10 mouse cellular contexts compared by ENCODE assay signal in genomic region chr9:42788471-42788870, GRCm38 (mm10).
A peak's percentile ranks its signal among the peaks of the same experiment; 100 is the strongest.
DNase-seq lines count a peak whose midpoint lies in the region; ATAC-seq and TF ChIP-seq lines count a peak whose summit lies in the region.
"Had no signal": no experiment of that assay in that cellular context is flagged by ENCODE, and none has a peak within 500 bp of the region (broad histone marks: within the 10 kb centered on the region; RNA-seq: fewer than 3 reads in every experiment).

No protein-coding gene starts in this region.

- peak; percentile 40; the same call in 1 of the 2 replicates for TF ChIP-seq CTCF in testis, adult 2 months (IDR thresholded peaks at IDR 0.05; ENCODE audit: control insufficient read depth, insufficient read depth, insufficient replicate concordance, low read depth, low read length)

- no peak overlapping the region for H3K4me3 ChIP-seq in heart, embryonic 11.5 days (ENCODE audit: low read depth, low read length)
- H3K4me3 ChIP-seq in testis, adult 2 months (ENCODE audit: control insufficient read depth, low read depth, low read length) = no peak overlapping the region
- H3K4me3 ChIP-seq in intestine, embryonic 15.5 days (replicated peaks) = no peak overlapping the region
- H3K4me3 ChIP-seq: heart, embryonic 15.5 days; neural tube, embryonic 12.5 days had no signal

- no peak for ATAC-seq in heart, embryonic 11.5 days (replicated peaks; ENCODE audit: insufficient number of reproducible peaks, low FRiP score, low TSS enrichment)
- ATAC-seq in intestine, embryonic 15.5 days = 0 out of 2 replicates have a peak, but pooled peaks have one; percentile 57
- no peak for ATAC-seq in inflammation-experienced regulatory T-cells, adult 6 months

- H3K9ac ChIP-seq in heart, embryonic 11.5 days (ENCODE audit: low read depth, low read length) = no peak overlapping the region
- H3K9ac ChIP-seq in intestine, embryonic 15.5 days = no peak overlapping the region
- H3K9ac ChIP-seq: heart, embryonic 15.5 days; neural tube, embryonic 12.5 days had no signal

- H3K4me2 ChIP-seq in heart, embryonic 11.5 days = no peak overlapping the region
- no peak overlapping the region for H3K4me2 ChIP-seq in intestine, embryonic 15.5 days (replicated peaks)
- H3K4me2 ChIP-seq: heart, embryonic 15.5 days; neural tube, embryonic 12.5 days had no signal

- H3K9me3 ChIP-seq in heart, embryonic 11.5 days (replicated peaks; ENCODE audit: control insufficient read depth, low read length) = no peaks in the 10 kb centered on the region
- no peaks in the 10 kb centered on the region for H3K9me3 ChIP-seq in intestine, embryonic 15.5 days
- H3K9me3 ChIP-seq: heart, embryonic 15.5 days; neural tube, embryonic 12.5 days had no signal

- H3K27me3 ChIP-seq in heart, embryonic 11.5 days (ENCODE audit: control insufficient read depth, insufficient read depth, low read length) = peaks cover 21% of the 10 kb centered on the region
- no peaks in the 10 kb centered on the region for H3K27me3 ChIP-seq in testis, adult 2 months (ENCODE audit: control insufficient read depth, insufficient read depth, low read length)
- H3K27me3 ChIP-seq in intestine, embryonic 15.5 days (replicated peaks) = no peaks in the 10 kb centered on the region; the same call in 1 of the 2 replicates

- no peak for TF ChIP-seq POLR2A in testis, adult 2 months (IDR thresholded peaks at IDR 0.05; ENCODE audit: control insufficient read depth, low read depth, low read length)

- H3K4me1 ChIP-seq in heart, embryonic 11.5 days (ENCODE audit: control insufficient read depth, insufficient read depth, low read length) = no peaks in the 10 kb centered on the region
- H3K4me1 ChIP-seq in testis, adult 2 months (ENCODE audit: control insufficient read depth, insufficient read depth, low read length) = no peaks in the 10 kb centered on the region
- no peaks in the 10 kb centered on the region; the same call in 1 of the 2 replicates for H3K4me1 ChIP-seq in intestine, embryonic 15.5 days (replicated peaks)
- H3K4me1 ChIP-seq: heart, embryonic 15.5 days had no signal

- no peaks in the 10 kb centered on the region for H3K36me3 ChIP-seq in heart, embryonic 11.5 days (ENCODE audit: control insufficient read depth, insufficient read depth, low read length)
- no peaks in the 10 kb centered on the region for H3K36me3 ChIP-seq in testis, adult 2 months (ENCODE audit: control insufficient read depth, insufficient read depth, low read length)
- H3K36me3 ChIP-seq in intestine, embryonic 15.5 days = no peaks in the 10 kb centered on the region
- H3K36me3 ChIP-seq: heart, embryonic 15.5 days; neural tube, embryonic 12.5 days had no signal

- WGBS in heart, embryonic 11.5 days (ENCODE audit: insufficient replicate concordance) = 9% methylated on average over 8 of the region's 8 CpGs
- WGBS in intestine, embryonic 15.5 days = 15% methylated on average over 8 of the region's 8 CpGs

- H3K27ac ChIP-seq in heart, embryonic 11.5 days (ENCODE audit: low read depth, low read length) = no peak overlapping the region
- no peak overlapping the region for H3K27ac ChIP-seq in testis, adult 2 months (ENCODE audit: control insufficient read depth, insufficient read depth, low read depth, low read length)
- H3K27ac ChIP-seq in intestine, embryonic 15.5 days = no peak overlapping the region
- H3K27ac ChIP-seq: heart, embryonic 15.5 days; neural tube, embryonic 12.5 days had no signal

- DNase-seq in heart, adult 18-20 months = peak; percentile 29 to 65
- DNase-seq in testis, postnatal 14 days (ENCODE audit: low spot score) = no peak
- DNase-seq in cerebellum, postnatal 25 days = peak; percentile 64 to 76
- peak; percentile 41 for DNase-seq in lung, postnatal 25 days (ENCODE audit: low spot score)
